Mouse (Mus musculus): ENCODE results near the gene Dpf3. TPM values are rescaled to one million over a fixed set of nuclear protein-coding genes. Genes with fewer than 3 reads are reported as not detected.

Dpf3 gene
- polyA plus RNA-seq, 1 experiment from 2014 or later: 6.7 TPM

- Histone ChIP-seq H3K27ac (replicated peaks) (no peak overlapping the region), H3K4me3 (replicated peaks) (no peak overlapping the region), H3K9me3 (replicated peaks) (no peaks in the 10 kb centered on the region), H3K36me3 (replicated peaks) (no peaks in the 10 kb centered on the region), H3K9ac (no peak overlapping the region), H3K4me1 (replicated peaks) (peaks cover 17% of the 10 kb centered on the region), H3K27me3 (peaks cover 20% of the 10 kb centered on the region; the same call in 1 of the 2 replicates), H3K4me2 (no peak overlapping the region)
- 48% methylated on average over 6 of the region's 6 CpGs for WGBS (ENCODE audit: insufficient replicate concordance)
- no peak for ATAC-seq (ENCODE audit: insufficient read depth)
Observed at GRCm38 (mm10) chr12:83496736-83497135, 9.2 kb upstream of the Dpf3 start.

- H3K36me3 ChIP-seq (replicated peaks): no peaks in the 10 kb centered on the region
- no peak overlapping the region for H3K9ac ChIP-seq
- H3K9me3 ChIP-seq (replicated peaks): peaks cover 2% of the 10 kb centered on the region; the same call in 1 of the 2 replicates
- WGBS (ENCODE audit: insufficient replicate concordance): 59% methylated on average over 4 of the region's 4 CpGs
- ATAC-seq (ENCODE audit: insufficient read depth): no peak
- H3K27me3 ChIP-seq: peaks cover 20% of the 10 kb centered on the region; the same call in 1 of the 2 replicates
- H3K4me1 ChIP-seq (replicated peaks): peaks cover 17% of the 10 kb centered on the region
- H3K27ac ChIP-seq (replicated peaks): no peak overlapping the region
- no peak overlapping the region for H3K4me2 ChIP-seq
- H3K4me3 ChIP-seq (replicated peaks): no peak overlapping the region
Observed at GRCm38 (mm10) chr12:83496336-83496735, 8.8 kb upstream of the Dpf3 start.

GRCm38 (mm10) chr12:83495961-83496282 lies 8.4 kb upstream of the Dpf3 start:
- Histone ChIP-seq H3K9me3 (replicated peaks) (peaks cover 4% of the 10 kb centered on the region; the same call in 1 of the 2 replicates), H3K4me1 (replicated peaks) (peaks cover 17% of the 10 kb centered on the region), H3K27ac (replicated peaks) (no peak overlapping the region)

GRCm38 (mm10) chr12:83495248-83495960 lies 7.9 kb upstream of the Dpf3 start:
- H3K27ac ChIP-seq (replicated peaks): no peak overlapping the region
- peaks cover 17% of the 10 kb centered on the region for H3K4me1 ChIP-seq (replicated peaks)
- no peak for ATAC-seq (ENCODE audit: insufficient read depth)
- H3K4me3 ChIP-seq (replicated peaks): no peak overlapping the region
- H3K9ac ChIP-seq: no peak overlapping the region
- no peaks in the 10 kb centered on the region for H3K36me3 ChIP-seq (replicated peaks)
- H3K4me2 ChIP-seq: no peak overlapping the region
- peaks cover 16% of the 10 kb centered on the region; the same call in 1 of the 2 replicates for H3K27me3 ChIP-seq
- H3K9me3 ChIP-seq (replicated peaks): peaks cover 4% of the 10 kb centered on the region; the same call in 1 of the 2 replicates
- WGBS (ENCODE audit: insufficient replicate concordance): 55% methylated on average over 4 of the region's 4 CpGs

More at GRCm38 (mm10) chr12:83495961-83496282, 8.4 kb upstream of the Dpf3 start:
- no peak overlapping the region for H3K4me3 ChIP-seq (replicated peaks)
- H3K9ac ChIP-seq: no peak overlapping the region
- no peak for ATAC-seq (ENCODE audit: insufficient read depth)
- peaks cover 16% of the 10 kb centered on the region; the same call in 1 of the 2 replicates for H3K27me3 ChIP-seq
- H3K4me2 ChIP-seq: no peak overlapping the region
- H3K36me3 ChIP-seq (replicated peaks): no peaks in the 10 kb centered on the region
- WGBS (ENCODE audit: insufficient replicate concordance): 61% methylated on average over 9 of the region's 9 CpGs

GRCm38 (mm10) chr12:83494196-83494595 lies 6.7 kb upstream of the Dpf3 start:
- Histone ChIP-seq H3K4me1 (replicated peaks) (peaks cover 23% of the 10 kb centered on the region), H3K9me3 (replicated peaks) (peaks cover 4% of the 10 kb centered on the region; the same call in 1 of the 2 replicates), H3K4me2 (no peak overlapping the region), H3K27ac (replicated peaks) (no peak overlapping the region), H3K27me3 (peaks cover 19% of the 10 kb centered on the region; the same call in 1 of the 2 replicates), H3K36me3 (replicated peaks) (no peaks in the 10 kb centered on the region), H3K9ac (no peak overlapping the region), H3K4me3 (replicated peaks) (no peak overlapping the region)
- ATAC-seq (ENCODE audit: insufficient read depth): no peak
- WGBS (ENCODE audit: insufficient replicate concordance): 54% methylated on average over 9 of the region's 9 CpGs

- Histone ChIP-seq H3K9ac (no peak overlapping the region), H3K4me3 (replicated peaks) (no peak overlapping the region), H3K27ac (replicated peaks) (no peak overlapping the region), H3K27me3 (peaks cover 28% of the 10 kb centered on the region; the same call in 1 of the 2 replicates), H3K9me3 (replicated peaks) (peaks cover 4% of the 10 kb centered on the region; the same call in 1 of the 2 replicates), H3K4me1 (replicated peaks) (peaks cover 37% of the 10 kb centered on the region), H3K4me2 (no peak overlapping the region), H3K36me3 (replicated peaks) (no peaks in the 10 kb centered on the region)
- 55% methylated on average over 3 of the region's 3 CpGs for WGBS (ENCODE audit: insufficient replicate concordance)
- no peak for ATAC-seq (ENCODE audit: insufficient read depth)
Observed at GRCm38 (mm10) chr12:83492808-83493207, 5.3 kb upstream of the Dpf3 start.

- Histone ChIP-seq H3K27ac (replicated peaks) (no peak overlapping the region), H3K9ac (no peak overlapping the region), H3K4me3 (replicated peaks) (no peak overlapping the region), H3K4me2 (no peak overlapping the region), H3K27me3 (peaks cover 36% of the 10 kb centered on the region; the same call in 1 of the 2 replicates), H3K4me1 (replicated peaks) (peaks cover 36% of the 10 kb centered on the region), H3K36me3 (replicated peaks) (no peaks in the 10 kb centered on the region), H3K9me3 (replicated peaks) (peaks cover 4% of the 10 kb centered on the region; the same call in 1 of the 2 replicates)
- no peak for ATAC-seq (ENCODE audit: insufficient read depth)
- 30% methylated on average over 1 of the region's 1 CpGs for WGBS (ENCODE audit: insufficient replicate concordance)
Observed at GRCm38 (mm10) chr12:83491609-83492008, 4.1 kb upstream of the Dpf3 start.

- Histone ChIP-seq H3K27me3 (peaks cover 54% of the 10 kb centered on the region), H3K27ac (replicated peaks) (no peak overlapping the region), H3K4me2 (no peak overlapping the region), H3K4me1 (replicated peaks) (peaks cover 41% of the 10 kb centered on the region), H3K4me3 (replicated peaks) (no peak overlapping the region), H3K9ac (no peak overlapping the region), H3K9me3 (replicated peaks) (peaks cover 4% of the 10 kb centered on the region; the same call in 1 of the 2 replicates), H3K36me3 (replicated peaks) (no peaks in the 10 kb centered on the region)
- no peak for ATAC-seq (ENCODE audit: insufficient read depth)
- WGBS (ENCODE audit: insufficient replicate concordance): 29% methylated on average over 2 of the region's 2 CpGs
Observed at GRCm38 (mm10) chr12:83489748-83490147, 2.2 kb upstream of the Dpf3 start.

GRCm38 (mm10) chr12:83488211-83488941 lies 860 bp upstream of the Dpf3 start:
- peak overlapping the region; percentile 97 for H3K4me2 ChIP-seq
- H3K36me3 ChIP-seq (replicated peaks): no peaks in the 10 kb centered on the region
- no peak for ATAC-seq (ENCODE audit: insufficient read depth)
- peak overlapping the region; percentile 60 for H3K9ac ChIP-seq
- H3K27ac ChIP-seq (replicated peaks): peak overlapping the region; percentile 51
- peak overlapping the region; percentile 79 for H3K4me3 ChIP-seq (replicated peaks)
- peaks cover 47% of the 10 kb centered on the region for H3K4me1 ChIP-seq (replicated peaks)
- H3K27me3 ChIP-seq: peaks cover 59% of the 10 kb centered on the region
- under 1% methylated on average over 29 of the region's 29 CpGs for WGBS (ENCODE audit: insufficient replicate concordance)
- peaks cover 4% of the 10 kb centered on the region; the same call in 1 of the 2 replicates for H3K9me3 ChIP-seq (replicated peaks)

- under 1% methylated on average over 73 of the region's 73 CpGs for WGBS (ENCODE audit: insufficient replicate concordance)
- peak; percentile 74 for ATAC-seq (ENCODE audit: insufficient read depth)
- Histone ChIP-seq H3K4me2 (peak overlapping the region; percentile 97), H3K27me3 (peaks cover 50% of the 10 kb centered on the region), H3K4me3 (replicated peaks) (peak overlapping the region; percentile 79), H3K36me3 (replicated peaks) (no peaks in the 10 kb centered on the region), H3K27ac (replicated peaks) (peak overlapping the region; percentile 87), H3K4me1 (replicated peaks) (peaks cover 55% of the 10 kb centered on the region), H3K9ac (peak overlapping the region; percentile 80), H3K9me3 (replicated peaks) (peaks cover 4% of the 10 kb centered on the region; the same call in 1 of the 2 replicates)
Observed at GRCm38 (mm10) chr12:83486671-83487461, 650 bp downstream of the Dpf3 start.

Measured in liver, embryonic 15.5 days (tissue).